Mouse (Mus musculus): ENCODE data around the gene Ppard. TPM values are rescaled to one million over a fixed set of nuclear protein-coding genes. Genes with fewer than 3 reads are reported as not detected.

Gene Ppard
- total RNA-seq (2017), result 2.1 and 3.1 TPM in 2 replicates

GRCm38 (mm10) chr17:28232475-28233060 lies at the start of gene Ppard:
Gene Ppard (plus strand): TSS chr17:28232700.
- peak; percentile 92 for ATAC-seq (replicated peaks; ENCODE audit: low read depth, poor library complexity, severe bottlenecking)

DNA sequence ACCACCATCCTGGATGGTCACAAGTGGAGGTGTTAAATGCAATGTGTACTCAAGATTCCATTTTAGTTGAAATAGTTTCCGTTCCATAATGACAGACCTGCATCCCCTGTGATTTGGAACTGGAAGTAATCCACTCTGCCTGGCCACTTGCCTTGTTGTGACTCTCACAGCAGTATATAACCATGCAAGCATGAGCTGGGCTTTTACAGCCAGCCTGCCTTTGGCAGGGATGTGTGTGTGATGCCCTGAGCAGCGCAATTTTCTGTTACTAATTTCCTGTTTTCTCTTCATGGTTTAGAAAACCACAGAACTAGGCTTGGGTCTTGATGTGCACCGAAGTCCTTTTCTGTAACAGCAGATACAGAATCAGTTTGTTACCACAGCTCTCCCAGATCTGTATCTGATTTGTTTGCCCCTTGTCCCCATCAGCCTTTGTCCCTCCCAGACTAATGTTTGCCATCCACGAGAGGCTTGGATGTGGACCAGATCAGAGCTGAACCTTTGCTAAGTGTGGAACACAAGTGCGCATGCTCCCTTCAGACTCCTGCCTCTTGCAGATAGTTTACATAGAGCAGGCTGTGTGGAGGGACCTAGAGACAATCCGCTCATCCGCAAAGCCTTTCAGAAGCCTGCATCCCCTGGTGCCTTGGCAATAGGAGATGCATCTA lies 47.4 kb upstream of the Ppard start:
- ATAC-seq (replicated peaks; ENCODE audit: low read depth, poor library complexity, severe bottlenecking), result peak; percentile 43

DNA sequence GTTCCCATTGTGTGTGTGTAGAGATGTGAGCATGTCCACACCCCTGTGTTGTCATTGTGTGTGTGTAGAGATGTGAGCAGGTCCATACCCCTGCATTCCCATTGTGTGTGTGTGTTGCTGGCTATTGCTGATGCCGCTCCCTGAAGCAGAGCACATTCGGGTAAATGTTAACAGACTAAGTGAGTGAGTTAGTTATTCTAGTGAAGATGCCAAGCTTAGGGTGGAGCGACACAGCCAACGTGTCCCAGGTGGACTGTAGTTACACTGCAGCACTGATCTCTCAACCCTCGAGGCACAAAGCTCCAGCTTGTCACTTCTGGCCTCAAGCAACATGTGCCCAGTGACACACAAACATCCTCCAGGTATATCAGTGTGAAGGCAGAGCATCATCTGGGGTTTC lies 44.2 kb upstream of the Ppard start:
- no peak for ATAC-seq (replicated peaks; ENCODE audit: low read depth, poor library complexity, severe bottlenecking)

DNA sequence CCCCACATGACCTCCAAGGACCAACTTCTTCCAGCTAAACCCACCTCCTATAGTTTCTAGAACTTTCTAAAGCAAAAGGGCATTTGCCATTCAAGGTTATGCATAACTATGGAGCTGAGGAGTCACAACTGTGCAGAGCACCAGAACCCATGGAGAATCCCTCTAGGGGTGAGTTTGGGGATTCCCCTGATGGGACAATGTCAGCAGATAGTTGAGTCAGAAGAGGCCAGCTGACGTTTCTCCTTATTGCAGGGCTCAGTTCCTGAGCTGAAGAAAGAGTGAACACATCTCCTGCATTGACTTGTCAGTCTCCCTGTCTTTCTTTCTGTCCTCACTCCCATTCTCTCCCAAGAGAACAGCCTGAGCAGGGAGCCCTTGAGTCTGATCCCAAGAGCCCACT lies 39.7 kb upstream of the Ppard start:
- no peak for ATAC-seq (replicated peaks; ENCODE audit: low read depth, poor library complexity, severe bottlenecking)

DNA sequence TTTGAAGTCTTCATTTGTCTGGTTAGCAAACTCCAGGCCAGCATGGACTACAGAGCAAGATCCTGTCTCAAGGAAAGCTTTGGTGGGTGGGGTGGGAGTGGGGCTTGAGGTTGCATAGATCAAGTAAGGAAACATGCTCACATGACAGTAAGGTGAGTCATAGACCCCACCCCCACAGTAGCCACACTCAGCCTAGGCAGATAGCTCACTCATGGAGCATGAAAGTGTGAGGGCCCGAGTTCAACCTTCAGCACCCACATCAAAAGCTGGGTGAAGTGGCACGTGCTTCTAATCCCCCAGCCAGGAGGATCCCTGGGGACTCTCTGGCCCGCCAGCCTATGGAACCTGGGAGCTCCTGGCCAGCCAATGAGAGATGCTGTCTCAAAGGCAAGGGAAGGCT lies 38.9 kb upstream of the Ppard start:
- ATAC-seq (replicated peaks; ENCODE audit: low read depth, poor library complexity, severe bottlenecking), result no peak

DNA sequence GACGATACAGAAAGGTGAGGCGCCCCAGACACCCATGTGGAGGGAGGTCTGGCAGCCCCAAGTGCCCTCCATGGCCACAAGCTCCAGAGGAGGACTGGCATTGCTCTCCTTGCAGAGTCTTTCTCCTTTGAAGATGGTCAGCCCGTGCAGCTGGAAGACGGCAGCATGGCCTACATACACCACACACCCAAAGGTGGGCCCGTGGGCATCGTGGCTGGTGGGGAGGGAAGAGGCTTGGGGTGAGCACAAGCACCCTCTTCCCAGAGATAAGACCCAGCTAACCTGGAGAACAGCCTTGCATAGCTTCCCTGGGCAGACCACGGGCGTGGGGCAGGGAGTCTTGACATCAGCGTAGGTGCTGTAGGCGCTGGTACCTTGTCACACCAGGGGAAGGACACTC lies 37.5 kb upstream of the Ppard start:
- no peak for ATAC-seq (replicated peaks; ENCODE audit: low read depth, poor library complexity, severe bottlenecking)

DNA sequence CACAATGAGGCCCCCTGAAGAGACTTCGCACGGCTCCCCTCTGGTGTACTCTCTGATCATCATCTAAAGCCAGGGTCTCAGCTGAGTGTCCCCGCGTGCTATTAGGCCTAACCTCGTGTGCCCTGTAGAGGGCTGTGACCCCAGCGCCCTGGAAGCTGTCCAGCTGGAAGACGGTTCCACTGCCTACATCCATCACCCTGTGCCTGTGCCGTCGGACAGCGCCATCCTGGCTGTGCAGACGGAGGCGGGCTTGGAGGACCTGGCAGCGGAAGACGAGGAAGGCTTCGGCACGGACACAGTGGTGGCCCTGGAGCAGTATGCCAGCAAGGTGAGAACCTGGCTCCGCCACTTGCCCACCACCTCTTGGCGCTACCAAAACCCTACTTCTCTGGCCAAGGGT lies 34.9 kb upstream of the Ppard start:
- ATAC-seq (replicated peaks; ENCODE audit: low read depth, poor library complexity, severe bottlenecking), result no peak

GRCm38 (mm10) chr17:28201982-28202381 lies 30.5 kb upstream of the Ppard start:
- no peak for ATAC-seq (replicated peaks; ENCODE audit: low read depth, poor library complexity, severe bottlenecking)

GRCm38 (mm10) chr17:28204052-28204720 lies 28.3 kb upstream of the Ppard start:
- ATAC-seq (replicated peaks; ENCODE audit: low read depth, poor library complexity, severe bottlenecking), result peak; percentile 33; the same call in 1 of the 2 replicates

GRCm38 (mm10) chr17:28205443-28205842 lies 27.1 kb upstream of the Ppard start:
- no peak for ATAC-seq (replicated peaks; ENCODE audit: low read depth, poor library complexity, severe bottlenecking)

DNA sequence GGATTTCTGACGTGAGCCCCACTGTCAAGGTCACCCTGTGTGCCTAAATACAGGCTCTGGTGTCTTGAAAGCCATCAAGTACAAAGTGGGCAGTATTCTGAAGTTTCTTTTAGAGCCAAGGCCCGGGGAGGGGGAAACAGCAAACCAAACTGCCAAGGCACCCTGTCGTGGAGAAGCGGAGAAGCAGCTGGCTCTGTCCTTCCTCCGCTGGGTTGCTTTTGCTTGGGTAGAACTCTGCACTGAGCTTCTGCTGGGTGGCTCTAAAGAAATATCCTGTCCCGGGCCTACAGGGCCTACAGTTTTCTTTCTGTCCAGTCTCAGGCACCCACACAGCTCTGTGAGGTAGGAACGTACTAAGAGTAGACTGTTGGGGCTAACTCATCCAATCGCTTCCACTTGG lies 25.4 kb upstream of the Ppard start:
- ATAC-seq (replicated peaks; ENCODE audit: low read depth, poor library complexity, severe bottlenecking), result peak; percentile 4

- peak; percentile 68 for ATAC-seq (replicated peaks; ENCODE audit: low read depth, poor library complexity, severe bottlenecking)
These were observed 24.7 kb upstream of the Ppard start, which contains the start of gene Def6 for GRCm38 (mm10) chr17:28207591-28208313. Gene Def6 (plus strand): TSS chr17:28207778.

GRCm38 (mm10) chr17:28208314-28208612 lies 24.2 kb upstream of the Ppard start:
- no peak for ATAC-seq (replicated peaks; ENCODE audit: low read depth, poor library complexity, severe bottlenecking)

DNA sequence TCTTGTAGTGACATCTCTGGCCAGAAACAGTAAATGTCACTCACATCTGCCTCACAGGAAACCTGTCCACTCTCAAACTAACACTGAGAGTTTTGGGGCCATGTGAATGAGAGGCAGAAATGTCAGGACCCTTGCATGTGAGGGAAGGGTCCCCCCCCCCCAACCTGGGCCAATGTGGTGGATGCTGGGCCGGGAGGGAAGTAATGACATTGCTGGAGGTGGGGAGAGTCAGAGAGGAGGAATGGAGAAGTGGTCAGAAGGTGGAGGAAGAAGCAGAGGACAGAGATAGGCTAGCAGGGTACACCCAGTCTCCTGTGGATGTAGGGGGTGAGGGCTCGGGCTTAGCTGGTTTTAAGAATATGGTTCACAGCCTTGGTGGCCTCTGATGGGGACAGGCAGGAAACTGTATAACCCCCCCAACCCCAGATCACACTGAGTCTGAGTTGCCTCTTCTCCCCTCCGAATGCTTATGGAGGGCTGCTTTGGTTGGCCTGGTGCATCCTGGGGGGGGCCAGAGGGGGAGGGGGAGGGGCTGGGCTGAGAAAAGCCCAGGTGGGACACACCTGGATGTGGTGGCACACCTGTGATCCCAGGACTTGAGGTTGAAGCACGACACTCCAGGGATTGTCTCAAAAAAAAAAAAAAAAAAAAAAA lies 22.9 kb upstream of the Ppard start:
- peak; percentile 34 for ATAC-seq (replicated peaks; ENCODE audit: low read depth, poor library complexity, severe bottlenecking)

DNA sequence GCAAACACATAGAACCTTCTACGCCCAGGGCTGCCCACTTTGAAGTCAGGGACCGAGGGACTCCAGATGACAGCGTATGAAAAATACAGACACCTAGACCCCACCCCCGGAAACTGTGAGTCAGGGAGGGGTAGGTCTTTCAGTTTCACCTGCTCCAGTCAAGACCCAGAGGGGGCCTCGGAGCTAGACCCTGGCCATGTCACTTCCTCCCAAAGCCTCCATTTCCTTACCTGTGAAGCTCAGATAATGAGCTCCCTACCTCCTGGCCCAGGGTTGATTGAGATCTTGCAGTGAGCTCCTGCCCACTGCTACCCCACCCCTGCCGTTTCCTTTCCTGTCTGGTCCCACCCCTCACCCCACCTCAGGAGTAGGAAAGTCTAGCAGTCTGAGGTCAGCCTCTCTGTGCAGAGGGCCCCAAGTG lies 20.6 kb upstream of the Ppard start:
- ATAC-seq (replicated peaks; ENCODE audit: low read depth, poor library complexity, severe bottlenecking), result peak; percentile 23

DNA sequence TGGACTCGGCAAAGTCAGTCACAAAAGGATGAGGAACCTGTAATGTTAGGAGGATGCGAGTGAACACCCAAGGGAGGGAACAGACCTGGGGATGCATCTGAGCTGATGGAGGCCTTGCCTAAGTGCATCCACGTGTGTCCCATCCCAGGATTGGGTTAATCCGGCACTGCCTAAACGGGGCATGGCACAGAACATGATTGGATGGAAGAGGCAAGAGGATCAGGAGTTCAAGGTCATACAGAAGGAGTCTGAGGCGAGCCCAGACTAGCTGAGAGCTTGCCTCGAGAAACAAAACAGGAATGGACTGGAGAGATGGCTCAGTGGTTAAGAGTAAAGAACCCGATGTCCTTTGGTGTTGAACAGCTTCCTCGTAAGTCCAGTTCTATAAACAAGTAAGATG lies 20.1 kb upstream of the Ppard start:
- ATAC-seq (replicated peaks; ENCODE audit: low read depth, poor library complexity, severe bottlenecking), result no peak

GRCm38 (mm10) chr17:28213236-28213635 lies 19.3 kb upstream of the Ppard start:
- ATAC-seq (replicated peaks; ENCODE audit: low read depth, poor library complexity, severe bottlenecking), result no peak

- ATAC-seq (replicated peaks; ENCODE audit: low read depth, poor library complexity, severe bottlenecking), result no peak
These were observed 15.7 kb upstream of the Ppard start for GRCm38 (mm10) chr17:28216791-28217190.

DNA sequence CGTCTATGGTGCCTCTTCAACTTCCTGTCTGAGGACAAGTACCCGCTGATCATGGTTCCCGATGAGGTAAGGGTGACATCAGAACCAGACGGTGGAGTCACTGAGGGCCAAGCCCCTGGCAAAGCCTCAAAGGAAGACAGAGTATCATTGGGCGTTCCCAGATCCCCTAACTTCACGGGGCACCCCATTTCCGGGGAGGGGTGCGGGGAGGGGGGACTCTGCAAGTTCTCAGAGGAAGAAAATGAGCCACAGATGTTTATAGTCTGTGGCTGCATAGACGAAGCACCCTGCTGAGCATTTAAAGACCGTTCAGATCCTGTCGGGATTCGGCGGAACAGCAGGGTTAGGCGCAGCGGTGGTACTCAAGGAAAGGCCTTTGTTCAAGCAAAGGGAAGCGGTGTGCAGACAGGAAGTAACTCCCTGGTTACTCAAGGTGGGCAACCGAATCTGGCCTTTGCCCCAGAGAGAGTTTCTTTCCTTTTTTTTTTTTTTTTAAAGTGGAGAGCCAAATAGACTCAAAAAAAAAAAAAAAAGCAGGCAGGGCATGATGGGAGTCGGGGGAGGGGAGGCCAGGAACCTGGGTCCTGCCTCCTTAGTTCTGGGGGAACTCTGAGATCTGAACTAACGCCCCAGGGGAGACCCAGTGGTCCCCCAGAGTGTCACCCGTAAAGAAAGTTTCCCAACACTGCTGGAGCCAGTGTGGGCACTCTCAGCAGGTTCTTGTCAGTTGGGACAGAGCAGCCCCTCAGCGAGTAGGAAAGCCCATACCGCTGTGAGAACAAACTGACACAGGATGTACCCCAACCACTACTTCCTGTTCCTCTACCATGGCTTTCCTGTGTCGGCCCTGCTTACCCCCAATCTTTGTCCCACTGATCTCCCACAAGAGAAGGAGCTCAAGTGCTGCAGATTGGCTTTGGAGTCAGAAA lies 14.5 kb upstream of the Ppard start:
- ATAC-seq (replicated peaks; ENCODE audit: low read depth, poor library complexity, severe bottlenecking), result peak; percentile 78

Data from common myeloid progenitor, adult 5-6 weeks (primary cell).